Mouse (Mus musculus) retina, adult 2 months (tissue): ENCODE results near the gene Prpsap1.
A peak's percentile ranks its signal among the peaks of the same experiment; 100 is the strongest.
"Not testable (repeated sequence)": the region's sequence is repeated elsewhere in the genome, so short reads cannot be mapped to it uniquely, and the experiment has no call there.

ENCODE experiments used
- DNase-seq: peaks from one replicate; pipeline ENCODE4 v3.0.0-alpha.2; 2012; ENCODE audit warnings: low read depth, low spot score

Gene Prpsap1

GRCm38 (mm10) chr11:116488207-116488606, 5.8 kb downstream of the Prpsap1 start:
- DNase-seq, result no peak

GRCm38 (mm10) chr11:116484261-116484660, 9.7 kb downstream of the Prpsap1 start:
- no peak for DNase-seq

- no peak for DNase-seq
Measured at GRCm38 (mm10) chr11:116481776-116482175, 12.2 kb downstream of the Prpsap1 start.

- no peak for DNase-seq
Measured at GRCm38 (mm10) chr11:116480975-116481374, 13.0 kb downstream of the Prpsap1 start.

- DNase-seq, result no peak
Measured at GRCm38 (mm10) chr11:116479832-116480231, 14.2 kb downstream of the Prpsap1 start.

- DNase-seq, result no peak
Measured at GRCm38 (mm10) chr11:116478978-116479377, 15.0 kb downstream of the Prpsap1 start.

- no peak for DNase-seq
Measured at GRCm38 (mm10) chr11:116477160-116477759, 16.7 kb downstream of the Prpsap1 start.

- DNase-seq, result no peak
Measured at GRCm38 (mm10) chr11:116476696-116477095, 17.3 kb downstream of the Prpsap1 start.

GRCm38 (mm10) chr11:116476041-116476440, 18.0 kb downstream of the Prpsap1 start:
- no peak for DNase-seq

GRCm38 (mm10) chr11:116472275-116472674, 21.7 kb downstream of the Prpsap1 start:
- no peak for DNase-seq

GRCm38 (mm10) chr11:116470896-116471295, 23.1 kb downstream of the Prpsap1 start:
- no peak for DNase-seq

- DNase-seq, result no peak
Measured at GRCm38 (mm10) chr11:116470249-116470648, 23.8 kb downstream of the Prpsap1 start.

- not testable (repeated sequence) for DNase-seq
Measured at GRCm38 (mm10) chr11:116468338-116468737, 25.7 kb downstream of the Prpsap1 start.

- DNase-seq, result no peak
Measured at GRCm38 (mm10) chr11:116466141-116466540, 27.9 kb downstream of the Prpsap1 start, which contains the start of gene Qrich2. Gene Qrich2, minus strand, starts transcription at chr11:116466241.

- peak; percentile 69 for DNase-seq
Measured at GRCm38 (mm10) chr11:116463833-116464232, 30.2 kb downstream of the Prpsap1 start.

GRCm38 (mm10) chr11:116463338-116463737, 30.7 kb downstream of the Prpsap1 start:
- DNase-seq, result no peak

- no peak for DNase-seq
Measured at GRCm38 (mm10) chr11:116459786-116460185, 34.2 kb downstream of the Prpsap1 start.

- DNase-seq, result no peak
Measured at GRCm38 (mm10) chr11:116456234-116456633, 37.8 kb downstream of the Prpsap1 start.

- DNase-seq, result no peak
Measured at GRCm38 (mm10) chr11:116453889-116454288, 40.1 kb downstream of the Prpsap1 start.

- DNase-seq, result no peak
Measured at GRCm38 (mm10) chr11:116449341-116449740, 44.7 kb downstream of the Prpsap1 start.

- DNase-seq, result no peak
Measured at GRCm38 (mm10) chr11:116447822-116448221, 46.2 kb downstream of the Prpsap1 start.

GRCm38 (mm10) chr11:116446308-116446887, 47.6 kb downstream of the Prpsap1 start:
- DNase-seq, result no peak

- DNase-seq, result peak; percentile 82
Measured at GRCm38 (mm10) chr11:116445596-116446307, 48.2 kb downstream of the Prpsap1 start.
